Mouse (Mus musculus): Measurements from ENCODE around the gene Adam8. TPM values are rescaled to one million over a fixed set of nuclear protein-coding genes. Genes with fewer than 3 reads are reported as not detected.

Gene Adam8
- polyA plus RNA-seq, 1 experiment from 2014 or later = 2.3 TPM

DNA sequence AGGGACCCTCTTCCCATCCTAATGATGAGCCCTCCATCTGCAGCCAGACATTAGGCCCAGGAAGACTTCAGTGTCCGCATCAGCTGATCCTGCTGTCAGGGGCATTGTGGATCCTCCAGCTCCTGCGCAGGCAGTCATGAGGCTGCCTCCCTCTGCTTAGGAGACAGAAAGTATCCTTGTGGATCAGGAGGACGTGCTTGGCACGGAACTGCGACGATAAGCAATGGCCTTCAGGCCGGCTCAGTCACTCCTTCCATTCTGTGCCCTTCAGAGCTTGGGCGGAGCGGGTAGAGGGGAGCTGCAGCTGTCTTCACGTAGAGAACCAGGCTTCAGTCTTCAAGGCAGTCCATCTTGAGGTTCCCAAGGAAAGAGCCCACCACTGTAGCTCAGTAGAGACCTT lies 31.2 kb downstream of the Adam8 start:
- no peak overlapping the region for H3K9ac ChIP-seq
- H3K4me2 ChIP-seq (replicated peaks) = no peak overlapping the region
- H3K27ac ChIP-seq = no peak overlapping the region
- H3K9me3 ChIP-seq = no peaks in the 10 kb centered on the region
- ATAC-seq (ENCODE audit: insufficient number of reproducible peaks, insufficient read depth, low FRiP score, low TSS enrichment) = no peak
- WGBS = 84% methylated on average over 10 of the region's 10 CpGs
- H3K27me3 ChIP-seq = peaks cover 7% of the 10 kb centered on the region
- H3K36me3 ChIP-seq = no peaks in the 10 kb centered on the region
- H3K4me3 ChIP-seq = no peak overlapping the region
- no peaks in the 10 kb centered on the region for H3K4me1 ChIP-seq

DNA sequence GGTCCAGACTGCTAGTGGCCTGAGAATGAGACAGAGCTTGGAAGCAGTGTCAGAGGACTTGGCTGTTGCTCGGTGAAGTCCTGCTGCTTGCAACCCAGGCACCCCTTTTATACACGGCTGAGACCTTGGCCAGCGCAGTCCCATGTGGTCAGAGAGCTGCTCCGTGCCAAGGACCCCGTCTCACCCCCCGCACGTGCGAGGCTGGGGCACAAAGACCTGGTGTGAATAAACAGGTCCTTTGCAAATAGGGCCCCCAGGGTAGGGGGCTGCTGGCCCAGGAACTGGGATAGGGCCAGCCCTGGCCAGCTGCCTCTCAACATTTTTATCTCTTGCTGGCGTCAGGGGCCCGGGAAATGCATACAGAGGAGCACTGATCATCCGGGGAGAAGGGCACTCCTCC lies 34.4 kb downstream of the Adam8 start:
- H3K9ac ChIP-seq = peak overlapping the region; percentile 33; the same call in 1 of the 2 replicates

DNA sequence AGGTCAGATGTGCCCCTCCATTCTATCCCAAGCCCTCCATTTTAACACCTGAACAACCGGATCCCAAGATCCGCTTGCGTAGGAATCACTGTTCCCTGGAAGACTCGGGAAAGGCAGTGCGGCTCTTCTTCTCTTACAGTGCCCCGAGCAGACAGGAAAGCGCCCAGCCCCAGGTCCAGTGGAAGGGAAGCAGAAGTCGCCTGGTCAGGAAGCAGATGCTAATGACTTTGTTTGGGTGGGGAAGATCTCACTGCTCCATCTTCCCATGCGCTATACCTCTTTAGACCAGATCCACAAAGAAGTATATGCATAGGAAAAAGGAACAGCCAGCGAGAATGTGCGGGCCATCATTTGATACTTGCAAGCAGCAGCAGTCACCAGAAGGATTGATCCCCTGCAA lies 34.9 kb downstream of the Adam8 start:
- Histone ChIP-seq H3K4me1 (no peaks in the 10 kb centered on the region), H3K9ac (no peak overlapping the region), H3K4me3 (no peak overlapping the region), H3K36me3 (no peaks in the 10 kb centered on the region), H3K27me3 (peaks cover 7% of the 10 kb centered on the region), H3K9me3 (no peaks in the 10 kb centered on the region), H3K4me2 (replicated peaks) (no peak overlapping the region), H3K27ac (no peak overlapping the region)
- WGBS = 61% methylated on average over 11 of the region's 11 CpGs
- no peak for ATAC-seq (ENCODE audit: insufficient number of reproducible peaks, insufficient read depth, low FRiP score, low TSS enrichment)

More for the DNA sequence above, 34.4 kb downstream of the Adam8 start:
- 46% methylated on average over 11 of the region's 11 CpGs for WGBS
- Histone ChIP-seq H3K27me3 (peaks cover 7% of the 10 kb centered on the region), H3K4me2 (replicated peaks) (no peak overlapping the region), H3K4me1 (no peaks in the 10 kb centered on the region), H3K9me3 (no peaks in the 10 kb centered on the region), H3K4me3 (no peak overlapping the region), H3K27ac (no peak overlapping the region), H3K36me3 (no peaks in the 10 kb centered on the region)
- ATAC-seq (ENCODE audit: insufficient number of reproducible peaks, insufficient read depth, low FRiP score, low TSS enrichment) = no peak

DNA sequence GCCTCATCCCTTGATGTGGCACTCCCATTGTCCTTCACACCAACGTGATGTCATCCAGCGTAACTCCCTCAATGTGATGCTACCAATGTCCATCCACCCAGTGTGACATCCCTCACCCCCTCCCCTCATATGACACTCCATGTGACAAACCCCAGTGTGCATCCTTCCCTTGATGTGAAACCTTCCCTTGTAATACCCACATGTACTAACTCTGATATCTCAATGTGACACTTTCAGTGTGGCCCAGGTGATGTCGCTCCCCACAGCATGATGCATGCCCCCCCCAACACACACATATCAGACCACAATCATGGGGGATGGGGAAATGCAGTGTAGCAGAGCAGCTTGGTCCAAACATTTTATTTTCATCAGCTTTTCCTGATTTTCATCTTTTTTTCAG lies 35.7 kb downstream of the Adam8 start:
- H3K27ac ChIP-seq = no peak overlapping the region
- H3K4me2 ChIP-seq (replicated peaks) = no peak overlapping the region
- no peaks in the 10 kb centered on the region for H3K36me3 ChIP-seq
- peaks cover 7% of the 10 kb centered on the region for H3K27me3 ChIP-seq
- no peak overlapping the region for H3K9ac ChIP-seq
- no peak for ATAC-seq (ENCODE audit: insufficient number of reproducible peaks, insufficient read depth, low FRiP score, low TSS enrichment)
- H3K4me1 ChIP-seq = no peaks in the 10 kb centered on the region
- 81% methylated on average over 3 of the region's 3 CpGs for WGBS
- H3K9me3 ChIP-seq = no peaks in the 10 kb centered on the region
- H3K4me3 ChIP-seq = no peak overlapping the region

DNA sequence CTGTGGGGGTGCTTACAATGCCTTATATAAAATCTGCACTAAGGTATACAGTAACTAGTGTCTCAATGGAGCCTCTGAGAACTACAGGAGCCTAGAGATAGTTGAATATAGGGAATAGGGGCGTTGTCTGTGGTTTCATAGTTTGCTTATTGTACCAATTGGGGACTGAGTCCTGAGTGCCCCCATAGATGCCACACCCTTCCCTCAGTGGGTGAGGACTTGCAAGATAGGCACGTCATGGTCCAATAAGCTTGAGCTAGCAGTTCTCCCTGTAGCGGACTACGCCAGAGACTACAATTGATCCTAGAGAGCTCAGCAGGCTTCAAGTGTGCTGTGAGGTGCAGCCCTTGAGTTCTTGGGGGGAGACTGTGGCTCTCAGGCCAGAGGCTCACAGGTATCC lies 36.9 kb downstream of the Adam8 start:
- Histone ChIP-seq H3K4me1 (no peaks in the 10 kb centered on the region), H3K36me3 (no peaks in the 10 kb centered on the region), H3K9me3 (no peaks in the 10 kb centered on the region), H3K27me3 (peaks cover 7% of the 10 kb centered on the region), H3K4me3 (no peak overlapping the region), H3K4me2 (replicated peaks) (no peak overlapping the region), H3K27ac (no peak overlapping the region), H3K9ac (no peak overlapping the region)
- no peak for ATAC-seq (ENCODE audit: insufficient number of reproducible peaks, insufficient read depth, low FRiP score, low TSS enrichment)
- 83% methylated on average over 4 of the region's 4 CpGs for WGBS

DNA sequence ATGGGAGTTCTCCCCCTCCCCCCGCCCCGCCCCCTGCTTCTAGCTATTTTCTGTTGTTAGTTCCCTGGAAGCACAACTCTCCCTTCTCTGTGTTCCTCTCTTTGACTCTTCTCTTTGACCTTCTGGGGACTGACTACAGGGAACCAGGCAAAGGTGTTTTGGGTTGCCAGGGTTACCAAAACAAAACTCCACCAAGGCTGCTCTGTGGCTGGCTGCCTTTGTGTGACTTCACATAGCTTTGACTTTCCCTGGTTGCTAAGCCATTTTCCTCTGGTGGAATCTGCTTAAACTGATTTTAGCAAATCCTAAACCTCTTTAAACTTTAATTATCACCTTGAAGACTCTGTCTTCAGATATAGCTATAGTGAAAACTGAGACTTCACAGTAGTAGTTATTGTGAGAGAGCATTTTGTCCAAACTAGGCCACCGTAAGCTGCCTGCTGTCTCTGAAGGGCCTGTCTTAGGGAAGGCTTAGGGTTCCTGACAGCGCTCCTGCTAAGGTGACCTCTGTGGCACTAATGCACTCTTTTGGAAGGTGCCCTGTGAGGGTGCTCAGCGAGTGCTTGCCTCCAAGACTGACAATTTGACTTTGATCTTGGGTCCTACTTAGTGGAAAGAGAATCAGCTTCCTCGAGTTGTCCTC lies 40.2 kb downstream of the Adam8 start:
- ATAC-seq (ENCODE audit: insufficient number of reproducible peaks, insufficient read depth, low FRiP score, low TSS enrichment) = no peak
- H3K4me2 ChIP-seq (replicated peaks) = no peak overlapping the region

DNA sequence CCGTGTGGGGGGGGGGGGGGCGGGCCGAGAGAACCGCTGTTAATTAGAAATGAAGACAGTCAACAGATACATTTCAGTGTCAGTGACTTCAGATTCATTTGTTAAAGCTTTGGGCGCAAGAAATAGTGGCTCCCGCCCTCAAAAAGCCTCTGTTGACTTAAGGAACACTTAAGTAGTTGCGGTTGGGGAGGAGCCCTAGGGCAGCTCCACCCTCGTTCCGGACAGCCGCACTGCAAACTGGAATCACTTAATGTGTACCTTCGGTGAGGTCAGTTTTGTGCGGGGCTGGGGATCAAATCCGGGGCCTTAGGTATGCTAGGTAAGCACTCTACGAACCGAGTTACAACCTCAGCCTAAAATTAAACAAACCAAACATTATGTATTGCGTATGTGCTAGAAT lies 41.3 kb downstream of the Adam8 start:
- Histone ChIP-seq H3K9ac (peak overlapping the region; percentile 46), H3K4me1 (no peaks in the 10 kb centered on the region), H3K36me3 (no peaks in the 10 kb centered on the region), H3K4me2 (replicated peaks) (peak overlapping the region; percentile 90), H3K27ac (no peak overlapping the region), H3K4me3 (peak overlapping the region; percentile 57), H3K27me3 (peaks cover 31% of the 10 kb centered on the region), H3K9me3 (no peaks in the 10 kb centered on the region)
- no peak for ATAC-seq (ENCODE audit: insufficient number of reproducible peaks, insufficient read depth, low FRiP score, low TSS enrichment)
- 7% methylated on average over 16 of the region's 16 CpGs for WGBS

More for the DNA sequence above, 40.2 kb downstream of the Adam8 start:
- no peak overlapping the region for H3K27ac ChIP-seq
- H3K4me3 ChIP-seq = no peak overlapping the region
- WGBS = 52% methylated on average over 6 of the region's 6 CpGs
- no peaks in the 10 kb centered on the region for H3K4me1 ChIP-seq
- H3K9ac ChIP-seq = no peak overlapping the region
- H3K27me3 ChIP-seq = peaks cover 21% of the 10 kb centered on the region
- H3K9me3 ChIP-seq = no peaks in the 10 kb centered on the region
- no peaks in the 10 kb centered on the region for H3K36me3 ChIP-seq

DNA sequence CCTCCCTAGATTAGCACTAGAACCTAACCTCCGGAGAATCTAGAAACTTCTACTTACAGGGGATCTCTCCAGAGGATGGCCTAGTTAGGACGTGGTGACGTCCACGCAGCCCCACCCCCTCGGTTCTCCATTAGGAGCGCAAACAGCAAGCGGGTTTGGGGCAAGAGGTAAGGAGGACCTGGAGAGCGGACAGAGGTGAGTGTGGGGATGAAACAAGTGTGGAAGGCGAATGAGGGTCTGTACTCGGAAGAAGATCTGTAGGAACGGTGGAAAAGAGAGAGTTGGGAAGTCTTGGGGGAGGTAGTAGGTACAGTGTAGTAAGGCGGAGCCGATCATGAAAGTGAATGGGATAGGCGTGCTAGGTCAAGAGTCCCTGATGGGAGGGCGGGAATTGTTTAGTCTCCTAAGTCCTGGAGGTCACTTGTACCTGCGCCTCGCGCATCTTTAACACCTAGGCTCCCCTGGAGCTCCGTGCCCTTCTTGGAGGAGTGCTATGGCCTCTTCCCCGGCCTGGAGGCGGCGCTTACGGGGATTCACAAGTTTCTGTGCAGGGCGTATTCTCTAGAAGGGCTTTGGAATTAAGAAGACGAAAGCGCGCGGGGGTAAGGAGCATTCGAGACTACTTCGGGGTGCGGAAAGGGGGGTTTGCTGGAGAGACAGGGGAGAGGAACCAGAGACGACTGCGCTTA lies 41.9 kb downstream of the Adam8 start:
- Histone ChIP-seq H3K36me3 (no peaks in the 10 kb centered on the region), H3K9me3 (no peaks in the 10 kb centered on the region), H3K27me3 (peaks cover 38% of the 10 kb centered on the region), H3K4me3 (peak overlapping the region; percentile 57), H3K4me2 (replicated peaks) (peak overlapping the region; percentile 90), H3K4me1 (no peaks in the 10 kb centered on the region), H3K27ac (no peak overlapping the region), H3K9ac (peak overlapping the region; percentile 46)
- ATAC-seq (ENCODE audit: insufficient number of reproducible peaks, insufficient read depth, low FRiP score, low TSS enrichment) = peak; percentile 74
- WGBS = 1% methylated on average over 33 of the region's 33 CpGs

DNA sequence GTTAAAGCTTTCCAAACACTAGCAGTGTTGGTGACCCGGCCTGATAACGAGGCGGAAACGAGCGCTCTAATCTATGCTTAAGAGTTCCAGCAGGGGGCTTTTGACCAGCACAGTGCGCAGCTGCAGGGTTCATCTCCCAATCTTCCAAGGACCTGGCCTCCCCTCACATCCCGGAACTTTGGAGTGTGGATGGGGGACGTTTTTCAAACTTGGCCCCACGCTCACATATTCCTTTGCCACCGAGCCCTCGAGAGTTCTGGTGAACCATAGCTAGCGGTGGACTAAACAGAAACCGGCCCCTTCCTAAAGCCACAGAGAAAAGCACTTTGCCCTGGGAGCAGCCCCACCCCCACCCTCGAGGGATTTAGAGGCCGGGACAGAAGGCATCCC lies 42.5 kb downstream of the Adam8 start:
- WGBS = under 1% methylated on average over 15 of the region's 15 CpGs
- H3K36me3 ChIP-seq = no peaks in the 10 kb centered on the region
- no peak overlapping the region for H3K27ac ChIP-seq
- H3K4me3 ChIP-seq = peak overlapping the region; percentile 57
- H3K9me3 ChIP-seq = no peaks in the 10 kb centered on the region
- peak overlapping the region; percentile 90 for H3K4me2 ChIP-seq (replicated peaks)
- no peaks in the 10 kb centered on the region for H3K4me1 ChIP-seq
- H3K27me3 ChIP-seq = peaks cover 42% of the 10 kb centered on the region
- 0 out of 2 replicates have a peak, but pooled peaks have one; percentile 71 for ATAC-seq (ENCODE audit: insufficient number of reproducible peaks, insufficient read depth, low FRiP score, low TSS enrichment)
- H3K9ac ChIP-seq = peak overlapping the region; percentile 46; the same call in 1 of the 2 replicates

DNA sequence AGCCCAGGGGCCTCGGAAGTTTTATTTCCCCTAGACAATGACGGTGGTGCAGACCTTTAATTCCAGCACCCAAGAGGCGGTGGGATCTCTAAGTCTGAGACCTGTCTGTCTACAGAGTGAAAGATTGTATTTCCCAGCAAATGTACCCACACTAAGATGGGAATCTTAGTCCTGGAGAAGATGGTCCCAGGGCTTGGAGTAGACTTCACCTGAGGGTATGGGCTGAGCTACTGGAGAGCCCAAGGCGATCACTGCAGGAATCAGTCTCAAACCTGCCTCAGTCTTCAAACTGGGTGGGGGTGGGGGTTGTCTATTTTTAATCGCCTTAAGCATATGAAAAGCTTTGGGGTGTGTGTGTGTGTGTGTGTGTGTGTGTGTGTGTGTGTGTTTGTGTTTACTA lies 46.3 kb downstream of the Adam8 start:
- H3K36me3 ChIP-seq = no peaks in the 10 kb centered on the region
- H3K4me3 ChIP-seq = no peak overlapping the region
- WGBS = 15% methylated on average over 5 of the region's 5 CpGs
- H3K27ac ChIP-seq = no peak overlapping the region
- ATAC-seq (ENCODE audit: insufficient number of reproducible peaks, insufficient read depth, low FRiP score, low TSS enrichment) = no peak
- H3K4me2 ChIP-seq (replicated peaks) = no peak overlapping the region
- H3K9ac ChIP-seq = no peak overlapping the region
- H3K27me3 ChIP-seq = peaks cover 80% of the 10 kb centered on the region
- H3K4me1 ChIP-seq = peaks cover 8% of the 10 kb centered on the region; the same call in 1 of the 2 replicates
- H3K9me3 ChIP-seq = no peaks in the 10 kb centered on the region

DNA sequence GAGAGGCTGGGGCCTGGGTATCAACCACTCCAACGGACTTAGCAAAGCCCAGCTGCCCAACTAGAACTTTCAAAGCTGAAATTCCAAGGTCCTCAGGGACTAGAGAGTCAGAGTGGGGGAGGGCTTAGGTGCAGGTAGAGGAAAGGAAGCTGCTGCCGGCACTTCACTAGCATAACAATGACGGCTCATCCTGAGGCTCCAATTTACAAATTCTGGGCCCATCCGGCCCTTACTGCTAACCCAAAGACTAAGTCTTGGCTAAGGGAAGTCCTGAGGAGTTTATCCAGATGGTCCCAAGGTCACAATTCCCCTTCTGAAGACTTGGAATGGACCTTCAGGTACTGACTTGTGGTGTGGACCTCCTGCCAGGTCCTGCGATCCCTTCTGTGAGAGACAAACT lies 46.8 kb downstream of the Adam8 start:
- Histone ChIP-seq H3K4me1 (peaks cover 8% of the 10 kb centered on the region; the same call in 1 of the 2 replicates), H3K27ac (no peak overlapping the region), H3K4me2 (replicated peaks) (no peak overlapping the region), H3K9ac (no peak overlapping the region), H3K9me3 (no peaks in the 10 kb centered on the region), H3K27me3 (peaks cover 84% of the 10 kb centered on the region), H3K36me3 (no peaks in the 10 kb centered on the region), H3K4me3 (no peak overlapping the region)
- no peak for ATAC-seq (ENCODE audit: insufficient number of reproducible peaks, insufficient read depth, low FRiP score, low TSS enrichment)
- WGBS = 12% methylated on average over 5 of the region's 5 CpGs
